Mouse (Mus musculus) ES-Bruce4 (cell line): ENCODE results near the gene Ube2f.

Source experiments
- CTCF ChIP-seq: IDR thresholded peaks from one replicate; pipeline ENCODE4 v1.8.1; 2011; ENCODE audit warnings: low read depth, low read length
- EP300 ChIP-seq: IDR thresholded peaks from 2 replicates; pipeline ENCODE4 v1.6.1; 2011; ENCODE audit warnings: low read depth, low read length; ENCODE audit not compliant: insufficient read depth
- POLR2A ChIP-seq: IDR thresholded peaks from one replicate; pipeline ENCODE4 v1.8.1; 2011; ENCODE audit warnings: low read length; ENCODE audit not compliant: insufficient read depth

DNA sequence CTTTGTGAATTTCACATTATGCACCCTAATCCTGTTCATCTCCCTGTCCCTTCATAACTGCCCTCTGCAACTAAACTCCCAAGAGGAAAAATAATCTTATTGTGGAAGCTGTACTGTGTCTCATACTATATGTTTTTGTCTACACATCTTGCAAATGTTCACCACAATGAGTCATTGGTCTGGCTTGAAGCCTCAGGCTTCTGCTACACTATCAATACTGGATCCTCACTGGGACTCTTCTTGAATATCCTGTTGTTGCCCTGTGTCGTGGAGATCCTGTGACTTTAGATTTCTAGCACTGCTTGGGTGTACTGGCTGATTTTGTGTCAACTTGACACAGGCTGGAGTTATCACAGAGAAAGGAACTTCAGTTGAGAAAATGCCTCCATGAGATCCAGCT, 10.3 kb upstream of the Ube2f start:
- TF ChIP-seq POLR2A: no peak
- TF ChIP-seq EP300: no peak
- TF ChIP-seq CTCF: no peak
